Mouse (Mus musculus) hindbrain, embryonic 12.5 days (tissue): ENCODE data around the gene Rel. TPM values are rescaled to one million over a fixed set of nuclear protein-coding genes. Genes with fewer than 3 reads are reported as not detected.

Experiments used
- ATAC-seq: fragments of 200-750 bp; cut with Nextera tagmentation; 2 replicates; pipeline ENCODE4 v1.8.0; 2017; ENCODE audit warnings: moderate TSS enrichment; ENCODE audit not compliant: low FRiP score
- H3K27ac ChIP-seq: fragments of 300-500 bp; sonication (generic); 2 replicates; pipeline ENCODE4 v1.5.1; 2016; ENCODE audit warnings: mild to moderate bottlenecking
- H3K27me3 ChIP-seq: fragments of 300-500 bp; sonication (generic); 2 replicates; pipeline ENCODE4 v1.6.1; 2016; ENCODE audit warnings: mild to moderate bottlenecking
- H3K36me3 ChIP-seq: fragments of 300-500 bp; sonication (generic); 2 replicates; pipeline ENCODE4 v1.6.1; 2016; ENCODE audit warnings: mild to moderate bottlenecking
- H3K4me1 ChIP-seq: fragments of 300-500 bp; sonication (generic); 2 replicates; pipeline ENCODE4 v1.6.1; 2016
- H3K4me2 ChIP-seq: fragments of 300-500 bp; sonication (generic); replicated peaks from 2 replicates; pipeline ENCODE4 v1.6.1; 2016; ENCODE audit warnings: mild to moderate bottlenecking
- H3K4me3 ChIP-seq: fragments of 300-500 bp; sonication (generic); 2 replicates; pipeline ENCODE4 v1.5.1; 2016; ENCODE audit warnings: mild to moderate bottlenecking
- H3K9ac ChIP-seq: fragments of 300-500 bp; sonication (generic); 2 replicates; pipeline ENCODE4 v1.6.1; 2016; ENCODE audit warnings: mild to moderate bottlenecking, moderate library complexity
- H3K9me3 ChIP-seq: fragments of 300-500 bp; sonication (generic); replicated peaks from 2 replicates; pipeline ENCODE4 v1.6.1; 2016; ENCODE audit warnings: mild to moderate bottlenecking
- WGBS: fragments of 180-500 bp; shearing (Covaris S2); methylation state at CpG from one replicate; pipeline ENCODE4 v1.1.7; 2016; 5-methylcytosine and 5-hydroxymethylcytosine counted together
- polyA plus RNA-seq: library from polyadenylated mRNA; unstranded; fragments of >200 nt; fragmentation: Nextera tagmentation; extraction: Ambion mirVana; gene quantifications from 2 replicates; pipeline ENCODE4 v1.2.1, GENCODE M21; 2016

Gene Rel
- polyA plus RNA-seq, 1 experiment from 2014 or later = 0.80 TPM

DNA sequence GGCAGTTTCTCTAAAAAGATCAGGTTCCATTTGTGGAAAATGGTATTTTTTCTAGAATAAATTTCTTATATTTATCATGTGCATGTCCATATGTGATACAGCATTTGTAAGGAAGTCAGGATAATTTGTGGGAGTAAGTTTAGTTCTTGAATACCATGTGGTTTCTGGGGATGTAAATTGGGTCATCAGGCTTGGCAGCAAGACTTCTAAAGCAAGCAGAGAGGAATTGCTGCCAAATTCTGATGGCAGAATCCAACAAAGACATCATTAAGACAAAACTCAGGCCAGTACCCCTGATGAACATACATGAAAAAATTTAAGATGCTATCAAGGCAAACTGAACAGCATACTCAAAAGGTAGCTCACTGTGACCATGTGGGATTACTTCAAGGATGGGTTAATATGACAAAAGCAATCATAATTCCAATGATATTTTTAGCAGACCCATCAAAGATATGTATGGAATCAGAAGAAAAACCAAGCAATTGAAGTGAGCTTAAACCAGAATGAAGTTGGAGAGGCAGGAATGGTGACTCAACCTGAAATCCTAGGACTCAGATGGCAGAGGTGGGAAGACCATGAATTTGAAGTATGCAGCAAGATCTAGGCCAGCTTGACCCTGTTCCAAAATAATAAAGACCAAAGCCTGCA lies 34.8 kb downstream of the Rel start:
- Histone ChIP-seq H3K27ac (no peak overlapping the region), H3K4me1 (no peaks in the 10 kb centered on the region), H3K4me3 (no peak overlapping the region), H3K4me2 (no peak overlapping the region), H3K36me3 (peaks cover 21% of the 10 kb centered on the region), H3K27me3 (no peaks in the 10 kb centered on the region), H3K9me3 (no peaks in the 10 kb centered on the region), H3K9ac (no peak overlapping the region)
- no peak for ATAC-seq

DNA sequence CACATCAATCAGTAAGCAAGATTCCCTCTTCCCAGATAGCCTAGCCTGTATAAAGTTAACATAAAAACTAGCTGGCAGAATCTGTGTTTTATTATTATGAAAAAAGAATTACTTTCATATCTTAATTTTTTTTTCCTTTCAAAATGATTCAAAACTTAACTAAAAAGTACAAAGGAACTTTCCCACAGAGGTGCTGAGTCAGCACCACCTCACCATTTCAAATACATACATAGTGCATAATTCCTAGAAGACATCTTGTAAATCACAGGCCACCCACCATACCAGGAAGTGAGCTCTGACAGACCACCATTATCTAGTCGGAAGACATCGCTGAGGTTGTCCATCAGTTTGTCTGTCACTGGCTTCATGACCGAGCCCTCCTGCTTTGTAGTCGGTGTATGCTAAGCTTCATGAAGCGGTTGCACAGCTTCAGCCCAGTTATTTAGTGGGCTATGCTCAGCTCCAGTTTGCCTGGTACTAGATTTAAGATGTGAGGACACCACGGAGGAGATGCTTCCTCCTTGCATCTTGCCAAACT lies 36.0 kb downstream of the Rel start:
- H3K27me3 ChIP-seq = no peaks in the 10 kb centered on the region
- ATAC-seq = no peak
- no peak overlapping the region for H3K9ac ChIP-seq
- no peak overlapping the region for H3K4me2 ChIP-seq
- H3K27ac ChIP-seq = no peak overlapping the region
- H3K36me3 ChIP-seq = peaks cover 30% of the 10 kb centered on the region
- H3K4me3 ChIP-seq = no peak overlapping the region
- WGBS = 92% methylated on average over 6 of the region's 6 CpGs
- no peaks in the 10 kb centered on the region for H3K9me3 ChIP-seq
- no peaks in the 10 kb centered on the region for H3K4me1 ChIP-seq

DNA sequence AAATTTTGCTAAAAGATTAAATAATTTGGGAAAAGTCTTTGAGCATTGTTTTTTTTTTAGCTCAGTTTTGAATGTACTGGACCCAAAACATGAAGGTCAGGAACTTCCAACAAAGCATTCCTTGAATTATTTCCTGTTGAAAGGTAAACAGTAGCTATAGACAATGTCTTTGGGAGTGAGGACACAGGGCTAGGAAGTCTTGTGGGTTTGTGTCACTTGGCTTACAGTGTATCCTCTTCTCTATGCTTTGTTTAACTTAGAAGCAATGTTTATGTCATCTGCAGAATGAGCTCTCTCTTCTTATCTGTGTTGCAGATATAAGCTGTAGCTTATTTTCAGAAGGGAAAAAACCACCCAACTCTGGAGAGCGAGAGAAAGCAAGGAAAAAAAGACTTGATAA lies 37.9 kb downstream of the Rel start:
- Histone ChIP-seq H3K4me3 (no peak overlapping the region), H3K4me1 (no peaks in the 10 kb centered on the region), H3K27me3 (no peaks in the 10 kb centered on the region), H3K9me3 (no peaks in the 10 kb centered on the region), H3K9ac (no peak overlapping the region), H3K4me2 (no peak overlapping the region), H3K27ac (no peak overlapping the region), H3K36me3 (peaks cover 37% of the 10 kb centered on the region)
- ATAC-seq = no peak
- 88% methylated on average over 1 of the region's 1 CpGs for WGBS

DNA sequence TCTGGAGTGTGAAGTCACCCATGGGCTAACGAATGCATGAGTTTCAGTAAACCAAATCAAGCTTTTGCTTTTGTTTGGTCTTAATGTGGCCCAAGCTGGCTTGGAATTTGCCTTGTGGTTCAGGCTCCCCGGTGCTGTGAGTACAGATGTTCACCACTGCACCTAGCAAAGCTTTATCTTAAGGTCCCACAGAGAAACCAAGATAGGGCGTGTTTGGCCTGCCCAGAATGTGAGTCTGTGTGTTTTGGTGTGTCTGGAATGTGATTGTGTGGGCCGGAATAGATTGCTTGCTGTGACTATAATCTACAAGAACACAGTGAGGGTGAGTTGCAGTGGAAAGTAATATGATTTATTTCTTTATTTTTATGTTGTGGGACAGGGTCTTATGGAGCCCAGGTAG lies 40.6 kb downstream of the Rel start:
- no peak overlapping the region for H3K27ac ChIP-seq
- WGBS = 94% methylated on average over 4 of the region's 4 CpGs
- H3K36me3 ChIP-seq = peaks cover 48% of the 10 kb centered on the region
- H3K4me2 ChIP-seq = no peak overlapping the region
- no peaks in the 10 kb centered on the region for H3K9me3 ChIP-seq
- no peaks in the 10 kb centered on the region for H3K4me1 ChIP-seq
- no peak for ATAC-seq
- H3K4me3 ChIP-seq = no peak overlapping the region
- no peak overlapping the region for H3K9ac ChIP-seq
- no peaks in the 10 kb centered on the region for H3K27me3 ChIP-seq

DNA sequence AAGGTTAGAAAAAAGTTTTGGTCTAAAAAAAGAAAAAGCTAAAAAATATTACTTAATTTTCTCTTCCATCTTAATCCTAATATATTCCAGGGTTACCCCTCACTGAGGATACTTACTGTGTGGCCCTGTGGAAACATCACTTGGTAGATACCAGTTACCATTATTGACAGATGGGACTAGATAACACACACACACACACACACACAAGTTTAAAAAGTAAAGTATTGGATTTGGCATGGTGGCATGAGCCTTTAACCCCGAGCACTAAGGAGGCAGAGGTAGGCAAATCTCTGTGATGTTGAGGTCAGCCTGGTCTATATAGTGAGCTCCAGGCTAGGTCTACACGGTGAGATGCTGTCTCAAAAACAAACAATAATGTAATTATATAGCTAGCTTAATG lies 42.6 kb downstream of the Rel start:
- no peak for ATAC-seq
- Histone ChIP-seq H3K27me3 (no peaks in the 10 kb centered on the region), H3K4me2 (no peak overlapping the region), H3K27ac (no peak overlapping the region), H3K4me3 (no peak overlapping the region), H3K36me3 (peaks cover 36% of the 10 kb centered on the region), H3K9me3 (no peaks in the 10 kb centered on the region), H3K9ac (no peak overlapping the region), H3K4me1 (no peaks in the 10 kb centered on the region)
- 95% methylated on average over 2 of the region's 2 CpGs for WGBS

DNA sequence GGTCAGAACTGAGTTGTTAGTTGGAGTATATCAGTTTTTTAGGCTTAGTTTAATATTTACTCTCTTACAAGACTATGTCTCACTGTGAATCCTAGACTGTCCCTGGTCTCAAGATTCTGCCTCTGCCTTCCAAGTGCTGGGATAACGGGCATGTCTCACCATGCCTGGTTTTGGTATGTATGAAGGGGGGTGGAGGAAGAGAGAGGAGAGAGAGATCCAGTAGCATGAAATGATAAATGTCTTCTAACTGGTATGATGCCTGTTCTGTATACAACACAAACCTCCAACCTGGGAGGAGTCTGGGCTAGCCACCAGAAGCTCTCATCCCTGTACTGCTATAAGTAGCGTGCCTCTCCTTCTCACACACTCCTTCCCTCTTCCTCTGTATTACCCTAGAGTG lies 44.3 kb downstream of the Rel start:
- H3K27ac ChIP-seq = no peak overlapping the region
- 98% methylated on average over 2 of the region's 2 CpGs for WGBS
- H3K27me3 ChIP-seq = no peaks in the 10 kb centered on the region
- H3K9ac ChIP-seq = no peak overlapping the region
- no peak overlapping the region for H3K4me3 ChIP-seq
- no peaks in the 10 kb centered on the region for H3K9me3 ChIP-seq
- no peak overlapping the region for H3K4me2 ChIP-seq
- peaks cover 44% of the 10 kb centered on the region for H3K36me3 ChIP-seq
- ATAC-seq = no peak
- no peaks in the 10 kb centered on the region for H3K4me1 ChIP-seq

DNA sequence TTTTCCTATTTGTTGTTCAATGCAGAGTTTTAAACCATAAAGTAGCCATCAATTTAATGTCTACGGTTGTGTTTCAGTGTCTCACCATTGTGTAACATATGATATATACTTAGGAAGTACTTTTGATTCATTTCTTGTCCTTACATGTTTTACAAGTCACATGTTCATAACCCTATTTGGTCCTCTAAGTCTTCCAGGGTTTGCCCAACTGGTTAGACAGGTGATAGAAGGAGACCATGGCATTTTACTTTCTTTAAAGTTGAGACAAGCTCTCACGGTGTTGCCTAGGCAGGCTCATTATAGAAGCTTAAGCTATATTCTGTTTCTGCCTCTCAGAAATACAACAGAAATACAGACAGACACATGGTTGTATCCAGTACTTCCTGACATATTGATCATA lies 44.9 kb downstream of the Rel start:
- Histone ChIP-seq H3K4me1 (no peaks in the 10 kb centered on the region), H3K9ac (no peak overlapping the region), H3K9me3 (no peaks in the 10 kb centered on the region), H3K4me3 (no peak overlapping the region), H3K36me3 (peaks cover 43% of the 10 kb centered on the region), H3K4me2 (no peak overlapping the region), H3K27ac (no peak overlapping the region), H3K27me3 (no peaks in the 10 kb centered on the region)
- WGBS = 93% methylated on average over 2 of the region's 2 CpGs
- ATAC-seq = no peak

DNA sequence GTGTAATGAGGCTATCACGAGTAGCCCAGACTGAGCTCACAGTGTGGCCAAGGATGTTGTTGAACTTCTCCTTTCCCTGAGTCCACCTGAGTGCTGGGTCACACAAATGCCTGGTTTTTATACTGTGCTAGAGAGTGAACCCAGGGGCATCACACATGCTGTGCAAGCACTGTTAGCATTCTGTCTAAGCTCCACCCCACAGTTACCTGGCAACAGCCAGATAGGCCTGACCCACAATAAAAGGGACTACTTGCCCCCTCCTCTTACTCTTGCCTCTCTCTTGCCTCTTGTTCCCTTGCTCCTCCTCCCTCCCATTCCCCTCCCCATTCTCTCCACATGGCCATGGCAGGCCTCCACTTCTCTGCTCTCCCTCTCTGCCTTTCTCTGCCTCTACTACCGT lies 48.4 kb downstream of the Rel start:
- Histone ChIP-seq H3K36me3 (peaks cover 51% of the 10 kb centered on the region), H3K9me3 (no peaks in the 10 kb centered on the region)
- 0 out of 2 replicates have a peak, but pooled peaks have one; percentile 54 for ATAC-seq

DNA sequence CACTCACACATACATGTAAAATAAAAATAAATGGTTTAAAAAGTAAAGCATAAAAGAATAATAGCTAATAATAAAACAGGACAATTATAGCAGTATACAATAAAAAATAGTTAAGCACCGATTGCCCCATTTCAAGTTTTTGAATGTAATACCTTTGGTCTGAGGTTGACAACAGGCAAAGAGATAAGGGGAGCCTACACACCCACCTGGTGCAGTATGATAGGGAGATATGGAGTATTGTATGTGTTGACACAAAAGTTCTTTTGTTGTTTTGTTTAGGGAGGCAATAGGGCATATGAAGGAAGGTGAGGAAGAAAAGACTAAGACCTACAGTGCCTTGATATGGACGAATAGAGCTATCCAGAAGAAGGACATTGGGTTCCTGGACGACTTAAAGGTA lies 50.9 kb downstream of the Rel start:
- H3K27me3 ChIP-seq = no peaks in the 10 kb centered on the region
- no peak overlapping the region for H3K4me3 ChIP-seq
- no peaks in the 10 kb centered on the region for H3K9me3 ChIP-seq
- H3K4me2 ChIP-seq = no peak overlapping the region
- H3K36me3 ChIP-seq = peaks cover 63% of the 10 kb centered on the region
- H3K9ac ChIP-seq = no peak overlapping the region
- no peak overlapping the region for H3K27ac ChIP-seq
- ATAC-seq = no peak
- 87% methylated on average over 3 of the region's 3 CpGs for WGBS
- no peaks in the 10 kb centered on the region for H3K4me1 ChIP-seq

More for the DNA sequence above, 48.4 kb downstream of the Rel start:
- H3K4me1 ChIP-seq = no peaks in the 10 kb centered on the region
- H3K9ac ChIP-seq = no peak overlapping the region
- no peak overlapping the region for H3K27ac ChIP-seq
- no peak overlapping the region for H3K4me2 ChIP-seq
- 24% methylated on average over 2 of the region's 2 CpGs for WGBS
- H3K4me3 ChIP-seq = no peak overlapping the region
- H3K27me3 ChIP-seq = no peaks in the 10 kb centered on the region

DNA sequence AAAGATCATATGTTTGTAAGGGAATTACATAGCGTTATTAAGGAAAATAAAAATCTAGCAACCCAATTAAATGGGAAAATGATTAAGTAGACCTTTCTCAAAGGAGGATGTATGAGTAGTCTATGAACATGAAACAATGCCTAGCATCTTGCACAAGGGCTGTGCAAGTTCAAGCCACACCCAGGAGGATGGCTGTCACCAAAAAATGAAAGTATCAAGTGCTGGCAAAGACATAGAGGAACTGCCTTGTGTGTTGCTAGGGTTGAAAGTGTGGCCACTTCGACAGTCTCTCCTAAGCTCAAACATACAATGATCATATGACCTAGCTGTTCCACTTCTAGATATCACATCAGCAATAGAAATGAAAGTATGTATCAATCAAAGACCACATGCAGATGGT lies 51.9 kb downstream of the Rel start:
- WGBS = 95% methylated on average over 2 of the region's 2 CpGs
- Histone ChIP-seq H3K4me1 (no peaks in the 10 kb centered on the region), H3K4me3 (no peak overlapping the region), H3K36me3 (peaks cover 69% of the 10 kb centered on the region), H3K27ac (no peak overlapping the region), H3K9me3 (no peaks in the 10 kb centered on the region), H3K4me2 (no peak overlapping the region), H3K27me3 (no peaks in the 10 kb centered on the region), H3K9ac (no peak overlapping the region)
- no peak for ATAC-seq

DNA sequence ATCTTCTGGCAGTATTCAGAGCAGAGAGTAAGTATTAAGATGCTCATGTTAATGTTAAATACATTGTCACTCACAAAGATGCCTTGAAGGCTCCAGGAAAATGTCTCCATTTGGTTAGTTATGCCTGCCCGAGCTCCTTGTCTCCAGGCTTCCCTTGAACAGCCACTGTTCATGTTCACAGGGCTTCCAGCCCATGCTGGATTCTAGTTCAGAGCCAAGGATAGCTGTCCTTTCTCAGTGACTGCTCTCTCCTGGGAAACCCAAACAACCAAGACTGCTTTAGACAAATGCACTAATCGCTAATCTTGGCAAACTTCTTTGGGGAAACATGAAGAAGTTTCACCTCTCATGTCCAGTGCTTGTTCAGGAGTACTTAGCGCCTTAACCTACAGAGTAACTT lies 58.5 kb downstream of the Rel start:
- H3K4me1 ChIP-seq = no peaks in the 10 kb centered on the region
- WGBS = 93% methylated on average over 3 of the region's 3 CpGs
- no peak overlapping the region for H3K9ac ChIP-seq
- H3K4me2 ChIP-seq = no peak overlapping the region
- no peak overlapping the region for H3K4me3 ChIP-seq
- H3K27ac ChIP-seq = no peak overlapping the region
- H3K9me3 ChIP-seq = no peaks in the 10 kb centered on the region
- H3K27me3 ChIP-seq = no peaks in the 10 kb centered on the region
- ATAC-seq = no peak
- H3K36me3 ChIP-seq = peaks cover 82% of the 10 kb centered on the region

DNA sequence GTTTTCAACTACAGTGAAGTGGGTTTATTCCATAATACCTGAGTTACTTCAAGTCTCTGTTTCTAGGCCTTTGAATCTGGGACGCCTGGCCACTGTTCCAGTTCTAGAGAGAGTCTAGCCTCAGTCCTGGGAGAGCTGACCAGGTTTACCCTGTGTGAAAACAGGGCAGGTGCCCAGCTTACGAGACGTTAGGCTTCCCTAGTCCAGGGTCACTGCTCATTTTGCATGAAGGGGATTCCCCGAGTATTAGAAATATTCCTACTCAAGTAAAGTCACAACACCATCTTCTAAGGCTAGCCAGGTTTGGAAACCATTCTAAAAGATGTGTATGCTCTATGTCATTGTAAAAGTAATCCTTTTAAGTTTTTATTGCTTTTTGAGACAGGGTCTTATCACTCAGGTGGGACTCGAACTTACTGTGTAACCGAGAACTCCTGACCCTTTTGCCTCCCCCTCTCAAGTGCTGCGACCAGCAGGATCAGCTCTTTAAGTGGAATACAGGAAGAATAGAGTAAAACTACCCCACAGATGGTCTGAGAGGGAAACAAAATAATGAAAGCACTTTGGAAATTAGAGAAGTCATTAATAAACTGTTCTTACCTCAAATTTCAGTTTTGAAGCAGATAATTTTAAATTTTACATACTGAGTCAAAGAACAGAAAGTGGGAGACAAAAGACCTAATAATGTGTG lies 66.0 kb downstream of the Rel start:
- Histone ChIP-seq H3K4me1 (no peaks in the 10 kb centered on the region), H3K27me3 (no peaks in the 10 kb centered on the region), H3K4me3 (no peak overlapping the region), H3K9ac (no peak overlapping the region), H3K4me2 (no peak overlapping the region), H3K27ac (no peak overlapping the region), H3K9me3 (no peaks in the 10 kb centered on the region), H3K36me3 (peaks cover 36% of the 10 kb centered on the region)
- no peak for ATAC-seq
- 90% methylated on average over 7 of the region's 7 CpGs for WGBS

DNA sequence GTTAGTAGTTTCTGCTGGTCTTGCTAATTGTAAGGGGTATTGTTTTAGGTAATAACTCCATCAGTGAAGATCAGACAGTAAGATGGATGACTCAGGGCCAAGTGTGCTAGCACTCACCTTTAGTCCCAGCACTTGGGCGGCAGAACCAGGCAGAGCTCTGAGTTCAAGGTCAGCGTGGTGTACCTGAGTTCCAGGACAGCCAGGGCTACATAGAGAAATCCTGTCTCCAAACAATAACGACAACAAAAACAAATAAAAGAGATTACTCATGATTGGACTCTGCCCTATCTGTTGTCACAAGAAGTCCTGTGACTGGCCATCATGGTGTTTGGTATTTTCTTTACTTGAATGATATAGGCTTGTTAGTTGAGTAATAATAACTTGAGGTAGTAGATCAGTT lies 68.9 kb downstream of the Rel start:
- 92% methylated on average over 3 of the region's 3 CpGs for WGBS

More for the DNA sequence above, 68.9 kb downstream of the Rel start:
- H3K27me3 ChIP-seq = no peaks in the 10 kb centered on the region
- ATAC-seq = no peak
- no peak overlapping the region for H3K4me3 ChIP-seq
- no peak overlapping the region for H3K4me2 ChIP-seq
- no peak overlapping the region for H3K27ac ChIP-seq
- no peaks in the 10 kb centered on the region for H3K4me1 ChIP-seq
- H3K9me3 ChIP-seq = no peaks in the 10 kb centered on the region
- no peak overlapping the region for H3K9ac ChIP-seq
- 0 out of 2 replicates have a peak, but pooled peaks cover 15% of the 10 kb centered on the region for H3K36me3 ChIP-seq
